Mouse (Mus musculus): ENCODE results near the gene Rgs6. TPM values are rescaled to one million over a fixed set of nuclear protein-coding genes. Genes with fewer than 3 reads are reported as not detected.

Gene Rgs6
- polyA plus RNA-seq, 1 experiment from 2014 or later = 11.5 TPM

GRCm38 (mm10) chr12:82932706-82933461, 344.8 kb downstream of the Rgs6 start:
- Histone ChIP-seq H3K4me1 (ENCODE audit: control insufficient read depth, insufficient read depth, low read length) (peaks cover 30% of the 10 kb centered on the region), H3K9me3 (replicated peaks; ENCODE audit: control insufficient read depth, low read length) (no peaks in the 10 kb centered on the region), H3K27me3 (ENCODE audit: control insufficient read depth, insufficient read depth, low read length) (no peaks in the 10 kb centered on the region), H3K27ac (ENCODE audit: low read length) (peak overlapping the region; percentile 77), H3K9ac (ENCODE audit: low read length) (no peak overlapping the region), H3K4me3 (ENCODE audit: low read length) (no peak overlapping the region; the same call in 1 of the 2 replicates), H3K4me2 (ENCODE audit: low read depth, low read length) (peak overlapping the region; percentile 49), H3K36me3 (ENCODE audit: control insufficient read depth, insufficient read depth) (no peaks in the 10 kb centered on the region)
- ATAC-seq (replicated peaks; ENCODE audit: extremely low read depth, insufficient read depth, low FRiP score) = peak; percentile 74
- 37% methylated on average over 14 of the region's 14 CpGs for WGBS

GRCm38 (mm10) chr12:82935121-82935762, 347.1 kb downstream of the Rgs6 start:
- no peak overlapping the region for H3K4me2 ChIP-seq (ENCODE audit: low read depth, low read length)
- H3K4me3 ChIP-seq (ENCODE audit: low read length) = no peak overlapping the region
- no peaks in the 10 kb centered on the region for H3K27me3 ChIP-seq (ENCODE audit: control insufficient read depth, insufficient read depth, low read length)
- 55% methylated on average over 6 of the region's 6 CpGs for WGBS
- H3K9me3 ChIP-seq (replicated peaks; ENCODE audit: control insufficient read depth, low read length) = no peaks in the 10 kb centered on the region
- no peaks in the 10 kb centered on the region for H3K36me3 ChIP-seq (ENCODE audit: control insufficient read depth, insufficient read depth)
- H3K27ac ChIP-seq (ENCODE audit: low read length) = peak overlapping the region; percentile 70
- H3K4me1 ChIP-seq (ENCODE audit: control insufficient read depth, insufficient read depth, low read length) = peaks cover 30% of the 10 kb centered on the region
- no peak overlapping the region for H3K9ac ChIP-seq (ENCODE audit: low read length)
- peak; percentile 85 for ATAC-seq (replicated peaks; ENCODE audit: extremely low read depth, insufficient read depth, low FRiP score)

- no peak for ATAC-seq (replicated peaks; ENCODE audit: extremely low read depth, insufficient read depth, low FRiP score)
- 39% methylated on average over 1 of the region's 1 CpGs for WGBS
- H3K27ac ChIP-seq (ENCODE audit: low read length) = peak overlapping the region; percentile 70
These were observed 347.7 kb downstream of the Rgs6 start for GRCm38 (mm10) chr12:82935767-82936166.

GRCm38 (mm10) chr12:82940461-82940860, 352.4 kb downstream of the Rgs6 start:
- ATAC-seq (replicated peaks; ENCODE audit: extremely low read depth, insufficient read depth, low FRiP score) = no peak
- no peak overlapping the region for H3K27ac ChIP-seq (ENCODE audit: low read length)
- H3K9ac ChIP-seq (ENCODE audit: low read length) = no peak overlapping the region
- WGBS = 60% methylated on average over 4 of the region's 4 CpGs
- H3K4me1 ChIP-seq (ENCODE audit: control insufficient read depth, insufficient read depth, low read length) = peaks cover 13% of the 10 kb centered on the region
- H3K36me3 ChIP-seq (ENCODE audit: control insufficient read depth, insufficient read depth) = no peaks in the 10 kb centered on the region
- H3K27me3 ChIP-seq (ENCODE audit: control insufficient read depth, insufficient read depth, low read length) = no peaks in the 10 kb centered on the region
- no peak overlapping the region for H3K4me2 ChIP-seq (ENCODE audit: low read depth, low read length)
- no peaks in the 10 kb centered on the region for H3K9me3 ChIP-seq (replicated peaks; ENCODE audit: control insufficient read depth, low read length)
- H3K4me3 ChIP-seq (ENCODE audit: low read length) = no peak overlapping the region

More at GRCm38 (mm10) chr12:82935767-82936166, 347.7 kb downstream of the Rgs6 start:
- Histone ChIP-seq H3K4me3 (ENCODE audit: low read length) (no peak overlapping the region), H3K4me1 (ENCODE audit: control insufficient read depth, insufficient read depth, low read length) (peaks cover 30% of the 10 kb centered on the region), H3K9ac (ENCODE audit: low read length) (no peak overlapping the region), H3K27me3 (ENCODE audit: control insufficient read depth, insufficient read depth, low read length) (no peaks in the 10 kb centered on the region), H3K4me2 (ENCODE audit: low read depth, low read length) (no peak overlapping the region), H3K9me3 (replicated peaks; ENCODE audit: control insufficient read depth, low read length) (no peaks in the 10 kb centered on the region), H3K36me3 (ENCODE audit: control insufficient read depth, insufficient read depth) (no peaks in the 10 kb centered on the region)

- H3K27me3 ChIP-seq (ENCODE audit: control insufficient read depth, insufficient read depth, low read length) = no peaks in the 10 kb centered on the region
- H3K4me2 ChIP-seq (ENCODE audit: low read depth, low read length) = peak overlapping the region; percentile 45
- ATAC-seq (replicated peaks; ENCODE audit: extremely low read depth, insufficient read depth, low FRiP score) = no peak
- H3K9ac ChIP-seq (ENCODE audit: low read length) = 0 out of 2 replicates have a peak overlapping the region, but pooled peaks have one; percentile 26
- H3K27ac ChIP-seq (ENCODE audit: low read length) = no peak overlapping the region
- no peaks in the 10 kb centered on the region for H3K9me3 ChIP-seq (replicated peaks; ENCODE audit: control insufficient read depth, low read length)
- 14% methylated on average over 5 of the region's 5 CpGs for WGBS
- no peaks in the 10 kb centered on the region for H3K36me3 ChIP-seq (ENCODE audit: control insufficient read depth, insufficient read depth)
- 0 out of 2 replicates have a peak overlapping the region, but pooled peaks have one; percentile 27 for H3K4me3 ChIP-seq (ENCODE audit: low read length)
- H3K4me1 ChIP-seq (ENCODE audit: control insufficient read depth, insufficient read depth, low read length) = peaks cover 4% of the 10 kb centered on the region
These were observed 358.4 kb downstream of the Rgs6 start for GRCm38 (mm10) chr12:82946507-82946906.

GRCm38 (mm10) chr12:82961111-82961510, 373.0 kb downstream of the Rgs6 start:
- no peak overlapping the region for H3K27ac ChIP-seq (ENCODE audit: low read length)
- 0 out of 2 replicates have a peak, but pooled peaks cover 3% of the 10 kb centered on the region for H3K4me1 ChIP-seq (ENCODE audit: control insufficient read depth, insufficient read depth, low read length)
- no peak overlapping the region for H3K4me3 ChIP-seq (ENCODE audit: low read length)
- no peak overlapping the region for H3K4me2 ChIP-seq (ENCODE audit: low read depth, low read length)
- no peak for ATAC-seq (replicated peaks; ENCODE audit: extremely low read depth, insufficient read depth, low FRiP score)
- H3K9me3 ChIP-seq (replicated peaks; ENCODE audit: control insufficient read depth, low read length) = no peaks in the 10 kb centered on the region
- H3K27me3 ChIP-seq (ENCODE audit: control insufficient read depth, insufficient read depth, low read length) = no peaks in the 10 kb centered on the region
- WGBS = 65% methylated on average over 9 of the region's 9 CpGs
- no peak overlapping the region for H3K9ac ChIP-seq (ENCODE audit: low read length)
- no peaks in the 10 kb centered on the region for H3K36me3 ChIP-seq (ENCODE audit: control insufficient read depth, insufficient read depth)

- Histone ChIP-seq H3K9ac (ENCODE audit: low read length) (no peak overlapping the region), H3K4me3 (ENCODE audit: low read length) (no peak overlapping the region), H3K4me2 (ENCODE audit: low read depth, low read length) (no peak overlapping the region), H3K9me3 (replicated peaks; ENCODE audit: control insufficient read depth, low read length) (no peaks in the 10 kb centered on the region), H3K27me3 (ENCODE audit: control insufficient read depth, insufficient read depth, low read length) (no peaks in the 10 kb centered on the region), H3K4me1 (ENCODE audit: control insufficient read depth, insufficient read depth, low read length) (0 out of 2 replicates have a peak, but pooled peaks cover 3% of the 10 kb centered on the region), H3K27ac (ENCODE audit: low read length) (no peak overlapping the region), H3K36me3 (ENCODE audit: control insufficient read depth, insufficient read depth) (no peaks in the 10 kb centered on the region)
- 42% methylated on average over 4 of the region's 4 CpGs for WGBS
- ATAC-seq (replicated peaks; ENCODE audit: extremely low read depth, insufficient read depth, low FRiP score) = no peak
These were observed 373.8 kb downstream of the Rgs6 start for GRCm38 (mm10) chr12:82961852-82962251.

- no peaks in the 10 kb centered on the region for H3K4me1 ChIP-seq (ENCODE audit: control insufficient read depth, insufficient read depth, low read length)
- ATAC-seq (replicated peaks; ENCODE audit: extremely low read depth, insufficient read depth, low FRiP score) = no peak
- H3K9ac ChIP-seq (ENCODE audit: low read length) = no peak overlapping the region
- H3K4me2 ChIP-seq (ENCODE audit: low read depth, low read length) = no peak overlapping the region
- no peak overlapping the region for H3K27ac ChIP-seq (ENCODE audit: low read length)
- H3K27me3 ChIP-seq (ENCODE audit: control insufficient read depth, insufficient read depth, low read length) = no peaks in the 10 kb centered on the region
- 85% methylated on average over 4 of the region's 4 CpGs for WGBS
- no peaks in the 10 kb centered on the region for H3K9me3 ChIP-seq (replicated peaks; ENCODE audit: control insufficient read depth, low read length)
- H3K4me3 ChIP-seq (ENCODE audit: low read length) = no peak overlapping the region
- no peaks in the 10 kb centered on the region for H3K36me3 ChIP-seq (ENCODE audit: control insufficient read depth, insufficient read depth)
These were observed 382.5 kb downstream of the Rgs6 start for GRCm38 (mm10) chr12:82970521-82971105.

GRCm38 (mm10) chr12:82971176-82971575, 383.1 kb downstream of the Rgs6 start:
- no peak for ATAC-seq (replicated peaks; ENCODE audit: extremely low read depth, insufficient read depth, low FRiP score)
- H3K4me3 ChIP-seq (ENCODE audit: low read length) = no peak overlapping the region
- 52% methylated on average over 1 of the region's 1 CpGs for WGBS
- no peaks in the 10 kb centered on the region for H3K4me1 ChIP-seq (ENCODE audit: control insufficient read depth, insufficient read depth, low read length)
- H3K9me3 ChIP-seq (replicated peaks; ENCODE audit: control insufficient read depth, low read length) = no peaks in the 10 kb centered on the region
- H3K27ac ChIP-seq (ENCODE audit: low read length) = no peak overlapping the region
- H3K36me3 ChIP-seq (ENCODE audit: control insufficient read depth, insufficient read depth) = no peaks in the 10 kb centered on the region
- no peak overlapping the region for H3K9ac ChIP-seq (ENCODE audit: low read length)
- no peaks in the 10 kb centered on the region for H3K27me3 ChIP-seq (ENCODE audit: control insufficient read depth, insufficient read depth, low read length)
- no peak overlapping the region for H3K4me2 ChIP-seq (ENCODE audit: low read depth, low read length)
